Mouse (Mus musculus): ENCODE data around the gene Zc3hc1. TPM values are rescaled to one million over a fixed set of nuclear protein-coding genes. Genes with fewer than 3 reads are reported as not detected.

Zc3hc1 gene
- polyA plus RNA-seq, 1 experiment from 2014 or later: 65.5 TPM

- Histone ChIP-seq H3K4me3 (ENCODE audit: low read length) (no peak overlapping the region), H3K9me3 (ENCODE audit: control insufficient read depth, low read length) (no peaks in the 10 kb centered on the region), H3K9ac (ENCODE audit: low read depth, low read length) (no peak overlapping the region), H3K36me3 (ENCODE audit: control insufficient read depth, insufficient read depth, low read length) (no peaks in the 10 kb centered on the region), H3K27me3 (replicated peaks; ENCODE audit: control insufficient read depth, insufficient read depth, low read length) (no peaks in the 10 kb centered on the region), H3K27ac (ENCODE audit: low read depth, low read length) (no peak overlapping the region), H3K4me1 (ENCODE audit: control insufficient read depth, insufficient read depth, low read depth, low read length) (no peaks in the 10 kb centered on the region), H3K4me2 (ENCODE audit: low read length) (no peak overlapping the region)
- no peak for ATAC-seq
- WGBS: 53% methylated on average over 6 of the region's 6 CpGs
These were observed 44.1 kb downstream of the Zc3hc1 start for GRCm38 (mm10) chr6:30346737-30347136.

- no peaks in the 10 kb centered on the region for H3K9me3 ChIP-seq (ENCODE audit: control insufficient read depth, low read length)
- no peak overlapping the region for H3K4me2 ChIP-seq (ENCODE audit: low read length)
- no peak for ATAC-seq
- H3K9ac ChIP-seq (ENCODE audit: low read depth, low read length): no peak overlapping the region
- no peaks in the 10 kb centered on the region for H3K36me3 ChIP-seq (ENCODE audit: control insufficient read depth, insufficient read depth, low read length)
- H3K27me3 ChIP-seq (replicated peaks; ENCODE audit: control insufficient read depth, insufficient read depth, low read length): no peaks in the 10 kb centered on the region
- H3K27ac ChIP-seq (ENCODE audit: low read depth, low read length): no peak overlapping the region
- no peaks in the 10 kb centered on the region for H3K4me1 ChIP-seq (ENCODE audit: control insufficient read depth, insufficient read depth, low read depth, low read length)
- 85% methylated on average over 6 of the region's 6 CpGs for WGBS
- H3K4me3 ChIP-seq (ENCODE audit: low read length): no peak overlapping the region
These were observed 46.8 kb downstream of the Zc3hc1 start for GRCm38 (mm10) chr6:30344032-30344431.

DNA sequence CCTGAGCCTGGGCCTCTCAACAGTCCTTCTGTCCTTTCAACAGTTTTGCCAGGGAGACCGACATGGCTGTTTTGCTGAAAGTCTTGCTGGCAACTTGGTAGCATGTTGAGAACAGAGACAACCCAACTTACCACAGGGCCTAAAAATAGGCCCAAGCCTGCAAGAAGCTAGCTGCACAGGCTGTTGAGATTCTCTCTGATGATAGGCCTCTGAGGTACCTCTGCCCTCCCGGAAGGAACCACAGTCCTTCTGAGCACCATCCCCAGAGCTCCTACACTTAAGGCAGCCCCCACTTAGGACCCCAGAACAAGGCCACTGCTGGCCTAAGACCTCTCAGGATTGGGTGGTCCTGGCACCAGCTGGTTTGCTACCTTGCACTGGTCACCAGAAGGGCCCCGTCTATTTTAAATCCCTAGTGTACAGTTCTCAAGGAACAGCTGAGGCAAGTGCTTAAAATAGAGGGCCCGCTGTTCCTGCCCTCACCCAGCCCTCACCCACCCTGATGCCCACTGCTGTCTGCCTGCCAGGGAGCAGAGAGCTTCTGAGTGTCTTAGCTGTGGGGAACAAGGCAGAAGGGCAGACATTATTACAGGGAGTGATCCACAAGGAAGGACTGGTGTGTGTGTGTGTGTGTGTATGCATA, 50.5 kb downstream of the Zc3hc1 start:
- no peaks in the 10 kb centered on the region for H3K9me3 ChIP-seq (ENCODE audit: control insufficient read depth, low read length)
- no peak overlapping the region for H3K4me3 ChIP-seq (ENCODE audit: low read length)
- H3K27me3 ChIP-seq (replicated peaks; ENCODE audit: control insufficient read depth, insufficient read depth, low read length): no peaks in the 10 kb centered on the region
- WGBS: 85% methylated on average over 4 of the region's 4 CpGs
- H3K4me1 ChIP-seq (ENCODE audit: control insufficient read depth, insufficient read depth, low read depth, low read length): no peaks in the 10 kb centered on the region
- no peak for ATAC-seq
- no peak overlapping the region for H3K9ac ChIP-seq (ENCODE audit: low read depth, low read length)
- H3K36me3 ChIP-seq (ENCODE audit: control insufficient read depth, insufficient read depth, low read length): no peaks in the 10 kb centered on the region
- no peak overlapping the region for H3K27ac ChIP-seq (ENCODE audit: low read depth, low read length)
- H3K4me2 ChIP-seq (ENCODE audit: low read length): no peak overlapping the region

DNA sequence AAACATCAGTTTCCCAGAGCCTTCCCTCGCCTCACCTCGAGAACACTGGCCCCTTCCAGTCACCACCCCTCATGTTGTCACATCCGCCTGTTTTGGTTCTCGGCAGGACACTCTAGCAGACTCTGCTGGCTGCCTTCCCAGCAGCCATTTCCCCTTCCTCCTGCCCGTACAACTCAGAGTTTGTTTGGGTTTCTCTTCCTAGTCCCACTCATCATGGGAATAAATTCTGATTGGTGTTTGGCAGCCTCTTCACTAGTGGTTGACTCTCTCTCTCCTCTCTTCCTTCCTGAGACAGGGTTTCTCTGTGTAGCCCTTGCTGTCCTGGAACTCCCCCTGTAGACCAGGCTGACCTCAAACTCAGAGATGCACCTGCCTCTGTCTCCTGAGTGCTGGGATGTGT, 53.9 kb downstream of the Zc3hc1 start:
- H3K36me3 ChIP-seq (ENCODE audit: control insufficient read depth, insufficient read depth, low read length): no peaks in the 10 kb centered on the region
- ATAC-seq: 0 out of 2 replicates have a peak, but pooled peaks have one; percentile 30
- no peak overlapping the region for H3K27ac ChIP-seq (ENCODE audit: low read depth, low read length)
- H3K4me2 ChIP-seq (ENCODE audit: low read length): peak overlapping the region; percentile 13; the same call in 1 of the 2 replicates
- H3K9me3 ChIP-seq (ENCODE audit: control insufficient read depth, low read length): no peaks in the 10 kb centered on the region
- H3K4me1 ChIP-seq (ENCODE audit: control insufficient read depth, insufficient read depth, low read depth, low read length): no peaks in the 10 kb centered on the region
- H3K9ac ChIP-seq (ENCODE audit: low read depth, low read length): no peak overlapping the region
- H3K4me3 ChIP-seq (ENCODE audit: low read length): no peak overlapping the region
- 24% methylated on average over 5 of the region's 5 CpGs for WGBS
- no peaks in the 10 kb centered on the region for H3K27me3 ChIP-seq (replicated peaks; ENCODE audit: control insufficient read depth, insufficient read depth, low read length)

DNA sequence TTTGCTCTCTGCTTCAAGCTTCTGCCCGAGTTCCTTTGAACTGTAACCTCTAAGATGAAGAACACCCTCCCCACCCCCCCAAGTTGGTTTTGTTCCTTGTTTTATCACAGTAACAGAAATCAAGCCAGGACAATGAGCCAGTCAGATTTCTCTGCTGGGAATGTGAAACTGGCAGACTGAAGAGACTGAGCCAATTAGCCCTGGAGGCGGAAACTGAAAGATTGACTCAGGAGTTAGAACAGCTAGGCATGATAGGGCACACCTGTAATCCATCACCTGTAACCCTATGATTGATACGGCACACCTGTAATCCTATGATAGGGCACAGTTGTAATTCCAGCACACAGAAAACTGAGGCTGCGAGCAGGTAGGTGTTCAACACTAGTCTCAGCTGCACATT, 58.6 kb downstream of the Zc3hc1 start:
- Histone ChIP-seq H3K36me3 (ENCODE audit: control insufficient read depth, insufficient read depth, low read length) (no peaks in the 10 kb centered on the region), H3K4me1 (ENCODE audit: control insufficient read depth, insufficient read depth, low read depth, low read length) (no peaks in the 10 kb centered on the region), H3K4me3 (ENCODE audit: low read length) (no peak overlapping the region), H3K9ac (ENCODE audit: low read depth, low read length) (no peak overlapping the region), H3K27me3 (replicated peaks; ENCODE audit: control insufficient read depth, insufficient read depth, low read length) (no peaks in the 10 kb centered on the region), H3K4me2 (ENCODE audit: low read length) (no peak overlapping the region), H3K27ac (ENCODE audit: low read depth, low read length) (no peak overlapping the region), H3K9me3 (ENCODE audit: control insufficient read depth, low read length) (no peaks in the 10 kb centered on the region)
- ATAC-seq: no peak
- 75% methylated on average over 4 of the region's 4 CpGs for WGBS

- no peak for ATAC-seq
- Histone ChIP-seq H3K9me3 (ENCODE audit: control insufficient read depth, low read length) (no peaks in the 10 kb centered on the region), H3K4me3 (ENCODE audit: low read length) (no peak overlapping the region), H3K4me1 (ENCODE audit: control insufficient read depth, insufficient read depth, low read depth, low read length) (no peaks in the 10 kb centered on the region), H3K4me2 (ENCODE audit: low read length) (no peak overlapping the region), H3K27ac (ENCODE audit: low read depth, low read length) (no peak overlapping the region), H3K9ac (ENCODE audit: low read depth, low read length) (no peak overlapping the region), H3K36me3 (ENCODE audit: control insufficient read depth, insufficient read depth, low read length) (no peaks in the 10 kb centered on the region), H3K27me3 (replicated peaks; ENCODE audit: control insufficient read depth, insufficient read depth, low read length) (no peaks in the 10 kb centered on the region)
- 82% methylated on average over 5 of the region's 5 CpGs for WGBS
These were observed 60.1 kb downstream of the Zc3hc1 start for GRCm38 (mm10) chr6:30330706-30331105.

- no peaks in the 10 kb centered on the region for H3K27me3 ChIP-seq (replicated peaks; ENCODE audit: control insufficient read depth, insufficient read depth, low read length)
- no peaks in the 10 kb centered on the region for H3K4me1 ChIP-seq (ENCODE audit: control insufficient read depth, insufficient read depth, low read depth, low read length)
- no peak overlapping the region for H3K9ac ChIP-seq (ENCODE audit: low read depth, low read length)
- H3K36me3 ChIP-seq (ENCODE audit: control insufficient read depth, insufficient read depth, low read length): no peaks in the 10 kb centered on the region
- WGBS: 84% methylated on average over 4 of the region's 4 CpGs
- no peak overlapping the region for H3K4me2 ChIP-seq (ENCODE audit: low read length)
- no peak overlapping the region for H3K4me3 ChIP-seq (ENCODE audit: low read length)
- no peak overlapping the region for H3K27ac ChIP-seq (ENCODE audit: low read depth, low read length)
- H3K9me3 ChIP-seq (ENCODE audit: control insufficient read depth, low read length): no peaks in the 10 kb centered on the region
- ATAC-seq: no peak
These were observed 64.8 kb downstream of the Zc3hc1 start for GRCm38 (mm10) chr6:30325932-30326501.

DNA sequence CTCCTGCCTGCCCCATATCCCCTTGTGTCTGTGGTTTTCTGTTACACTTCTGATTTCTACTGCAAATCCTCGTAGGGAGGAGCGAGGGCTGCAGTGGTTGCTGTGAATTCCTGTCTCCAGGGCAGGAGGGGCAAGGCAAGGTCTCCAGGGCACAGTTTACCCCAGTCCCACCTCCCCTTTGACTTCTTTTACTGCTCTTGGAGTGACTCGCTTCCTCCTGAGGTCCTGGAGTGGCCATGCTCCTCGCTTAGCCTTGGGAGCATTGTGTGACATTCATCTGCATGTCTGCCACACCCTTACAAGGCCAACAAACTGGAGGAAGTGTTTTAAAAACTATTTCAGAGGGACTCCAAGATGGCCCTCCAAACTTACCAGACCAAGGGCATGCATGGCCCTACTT, 69.8 kb downstream of the Zc3hc1 start:
- H3K9ac ChIP-seq (ENCODE audit: low read depth, low read length): no peak overlapping the region
- WGBS: 71% methylated on average over 4 of the region's 4 CpGs
- H3K4me3 ChIP-seq (ENCODE audit: low read length): no peak overlapping the region
- ATAC-seq: no peak
- H3K27me3 ChIP-seq (replicated peaks; ENCODE audit: control insufficient read depth, insufficient read depth, low read length): no peaks in the 10 kb centered on the region
- no peaks in the 10 kb centered on the region for H3K9me3 ChIP-seq (ENCODE audit: control insufficient read depth, low read length)
- no peak overlapping the region for H3K27ac ChIP-seq (ENCODE audit: low read depth, low read length)
- H3K4me1 ChIP-seq (ENCODE audit: control insufficient read depth, insufficient read depth, low read depth, low read length): no peaks in the 10 kb centered on the region
- H3K4me2 ChIP-seq (ENCODE audit: low read length): no peak overlapping the region
- H3K36me3 ChIP-seq (ENCODE audit: control insufficient read depth, insufficient read depth, low read length): no peaks in the 10 kb centered on the region

- Histone ChIP-seq H3K36me3 (ENCODE audit: control insufficient read depth, insufficient read depth, low read length) (no peaks in the 10 kb centered on the region), H3K27me3 (replicated peaks; ENCODE audit: control insufficient read depth, insufficient read depth, low read length) (no peaks in the 10 kb centered on the region), H3K4me2 (ENCODE audit: low read length) (no peak overlapping the region), H3K27ac (ENCODE audit: low read depth, low read length) (no peak overlapping the region), H3K9me3 (ENCODE audit: control insufficient read depth, low read length) (no peaks in the 10 kb centered on the region), H3K9ac (ENCODE audit: low read depth, low read length) (no peak overlapping the region), H3K4me1 (ENCODE audit: control insufficient read depth, insufficient read depth, low read depth, low read length) (no peaks in the 10 kb centered on the region), H3K4me3 (ENCODE audit: low read length) (no peak overlapping the region)
- 88% methylated on average over 5 of the region's 5 CpGs for WGBS
- no peak for ATAC-seq
These were observed 71.6 kb downstream of the Zc3hc1 start for GRCm38 (mm10) chr6:30319216-30319615.
